Mouse (Mus musculus) embryonic fibroblast, embryonic 13.5 days (primary cell): ENCODE measurements at regions not wholly inside any gene's neighbourhood (a gene's known extent, or its start where the extent isn't known, plus 50 kb on each side); places are given as distances from the start of the nearest gene placed in this dataset.

ENCODE experiments used
- CTCF ChIP-seq: IDR thresholded peaks from 2 replicates; pipeline ENCODE4 v1.5.1; 2011; ENCODE audit warnings: mild to moderate bottlenecking, control low read depth, low read length, moderate library complexity, borderline replicate concordance; ENCODE audit not compliant: insufficient read depth
- POLR2A ChIP-seq: IDR thresholded peaks from 2 replicates; pipeline ENCODE4 v1.6.1; 2011; ENCODE audit warnings: low read depth, mild to moderate bottlenecking, control low read depth, low read length, moderate library complexity

- TF ChIP-seq CTCF (no peak), POLR2A (no peak)
These were observed 183.4 kb upstream of the Pgrmc2 start for GRCm38 (mm10) chr3:41266216-41266615.
